Mouse (Mus musculus) macrophage (primary cell): ENCODE measurements around the gene Gm6034. TPM values are rescaled to one million over a fixed set of nuclear protein-coding genes. Genes with fewer than 3 reads are reported as not detected.
"Not testable (repeated sequence)": the region's sequence is repeated elsewhere in the genome, so short reads cannot be mapped to it uniquely, and the experiment has no call there.

Experiments
- H3K27ac ChIP-seq: fragments of 350-480 bp; formaldehyde crosslinking; 2 replicates; pipeline ENCODE4 v1.9.0; 2021
- H3K36me3 ChIP-seq: fragments of 350-480 bp; formaldehyde crosslinking; 2 replicates; pipeline ENCODE4 v1.9.0; 2021; ENCODE audit errors: inconsistent target
- H3K4me3 ChIP-seq: fragments of 350-480 bp; formaldehyde crosslinking; 2 replicates; pipeline ENCODE4 v1.9.0; 2021; ENCODE audit errors: inconsistent target
- H3K79me2 ChIP-seq: fragments of 350-480 bp; formaldehyde crosslinking; 2 replicates; pipeline ENCODE4 v1.9.0; 2021; ENCODE audit errors: inconsistent target
- WGBS: methylation state at CpG from one replicate; pipeline ENCODE4 v1.1.7; 2026; ENCODE audit warnings: inconsistent platforms; ENCODE audit not compliant: missing documents; 5-methylcytosine and 5-hydroxymethylcytosine counted together
- polyA plus RNA-seq: library from polyadenylated mRNA; stranded (reverse); fragments of 250-400 nt; gene quantifications from 3 replicates; pipeline ENCODE4 v1.2.4, GENCODE M21; 2018; ENCODE audit warnings: inconsistent platforms
- total RNA-seq, 78 experiments: library from RNA; depleted of rRNA; stranded (reverse); fragments of 250-400 nt; gene quantifications; 1 replicate in 9 of 78; 2 replicates in 24 of 78; 3 replicates in 43 of 78; 4 replicates in 2 of 78; pipeline ENCODE4 v1.2.4; 2018; ENCODE audit warnings: inconsistent platforms in 56 of 78

Gm6034 gene
- total RNA-seq (2018; cell fraction: chromatin; rRNA removed), result 1 to 10 TPM in 14 of 26 experiments, under 1 TPM in 5, not detected in 7; 0.55 to 7.0 (median 2.0) TPM
- under 1 TPM in 10 of 26 experiments, not detected in 16; 0.08 to 0.33 (median 0.10) TPM for total RNA-seq (2018; cell fraction: cytosol; rRNA removed)
- 1 to 10 TPM in 16 of 26 experiments, under 1 TPM in 6, not detected in 4; 0.40 to 4.7 (median 2.0) TPM for total RNA-seq (2018; cell fraction: nucleus; rRNA removed)
- not detected in 3 replicates for polyA plus RNA-seq

DNA sequence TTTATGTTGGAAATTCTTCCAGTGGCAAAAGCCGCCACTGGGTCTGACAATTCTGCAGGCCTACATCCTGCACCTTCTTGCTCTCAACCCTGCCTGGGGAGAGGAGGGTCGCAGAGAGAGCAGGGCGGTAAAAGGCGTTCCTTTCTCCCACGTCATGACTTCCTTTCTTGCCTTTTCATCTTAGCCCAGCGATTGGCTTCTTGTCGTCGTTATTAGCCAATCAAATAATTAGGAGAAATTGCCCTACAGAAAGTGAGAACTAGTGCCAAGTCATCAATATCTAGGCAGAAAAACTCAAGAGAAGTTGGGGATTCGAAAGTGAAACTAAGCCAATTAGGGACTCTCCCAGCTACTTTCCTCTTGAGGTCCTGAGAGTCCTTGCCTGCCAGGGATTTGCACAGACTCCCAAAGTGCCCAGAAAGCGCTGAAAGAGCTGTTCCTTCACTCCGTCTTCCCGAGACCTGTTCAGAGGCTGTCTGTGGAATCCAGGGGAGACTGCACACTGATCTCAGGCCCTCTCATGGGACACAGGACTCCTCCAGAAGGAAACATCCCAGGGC, at the start of gene Gm6034, which contains the start of gene H2-T22:
Gene Gm6034, plus strand, starts transcription at position 352 of the 560 bp plus-strand sequence.
Gene H2-T22, minus strand, starts transcription at position 138 of the 560 bp plus-strand sequence.
- Histone ChIP-seq H3K27ac (peak within 1 kb of the TSS; percentile 74), H3K79me2 (peaks cover 53% of the 10 kb centered on the region)
- under 1% methylated on average over 12 of the region's 12 CpGs for WGBS

DNA sequence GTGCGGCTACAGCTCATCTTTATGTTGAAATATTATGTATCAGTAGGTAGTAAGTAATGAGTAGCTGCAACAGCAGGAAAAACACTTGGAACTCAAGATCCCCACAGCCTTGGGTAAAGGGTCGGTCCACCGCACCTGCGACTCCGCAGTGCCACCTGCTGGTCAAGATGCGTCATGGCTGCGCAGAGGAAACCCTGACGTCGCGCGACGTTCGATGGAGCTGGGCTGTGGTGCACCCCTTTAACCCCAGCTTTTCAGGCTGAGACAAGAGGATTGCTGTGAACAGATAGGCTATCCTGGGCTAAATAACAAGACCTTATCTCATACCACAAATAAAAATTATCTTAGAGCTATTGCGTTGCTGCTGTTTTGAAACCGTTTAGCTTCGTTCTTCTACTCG, 49.1 kb upstream of the Gm6034 start:
- peaks cover 5% of the 10 kb centered on the region; the same call in 1 of the 2 replicates for H3K36me3 ChIP-seq
- WGBS, result under 1% methylated on average over 15 of the region's 17 CpGs
- H3K4me3 ChIP-seq, result peak overlapping the region; percentile 92
- H3K79me2 ChIP-seq, result peaks cover 42% of the 10 kb centered on the region
- H3K27ac ChIP-seq, result peak overlapping the region; percentile 57; the same call in 1 of the 2 replicates

More for the DNA sequence above, at the start of gene Gm6034, which contains the start of gene H2-T22:
- peak within 1 kb of the TSS; percentile 74 for H3K4me3 ChIP-seq
- H3K36me3 ChIP-seq, result not testable (repeated sequence)

DNA sequence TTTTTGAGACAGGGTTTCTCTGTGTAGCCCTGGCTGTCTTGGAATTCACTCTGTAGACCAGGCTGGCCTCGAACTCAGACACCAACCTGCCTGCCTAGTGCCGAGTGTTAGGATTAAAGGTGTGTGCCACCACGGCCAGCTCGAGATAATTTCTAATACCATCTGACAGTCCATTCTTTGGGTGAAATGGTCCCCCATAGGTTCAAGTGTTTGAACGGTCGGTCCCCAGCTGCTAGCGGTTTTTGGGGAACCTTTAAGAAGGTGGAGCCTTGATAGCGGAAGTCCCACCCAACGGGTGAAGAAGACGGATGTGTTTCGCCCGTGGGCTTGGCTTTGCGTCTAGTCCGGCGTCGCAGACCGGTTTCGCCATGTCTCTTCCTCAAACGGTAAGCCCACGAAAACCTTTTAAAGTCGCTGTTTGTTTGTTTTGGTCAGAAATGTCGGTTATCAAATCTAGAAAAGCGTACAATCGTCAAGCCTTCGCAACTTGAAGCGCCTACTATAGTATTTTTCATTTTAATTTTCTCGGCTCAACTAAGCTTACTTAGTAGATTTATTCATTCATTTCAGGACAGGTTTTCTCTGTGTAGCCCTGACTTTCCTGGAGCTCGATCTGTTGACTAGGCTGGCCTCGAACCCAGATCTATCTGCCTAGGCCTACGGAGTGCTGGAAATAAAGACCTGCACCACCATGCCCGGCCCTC, 48.4 kb upstream of the Gm6034 start:
- H3K36me3 ChIP-seq, result no peaks in the 10 kb centered on the region
- H3K27ac ChIP-seq, result peak overlapping the region; percentile 57
- H3K4me3 ChIP-seq, result peak overlapping the region; percentile 92
- H3K79me2 ChIP-seq, result peaks cover 48% of the 10 kb centered on the region
- WGBS, result under 1% methylated on average over 31 of the region's 31 CpGs

GRCm38 (mm10) chr17:35994879-35995240, 47.9 kb upstream of the Gm6034 start:
- peak overlapping the region; percentile 57 for H3K27ac ChIP-seq
- WGBS, result 0% methylated on average over 14 of the region's 14 CpGs
- H3K79me2 ChIP-seq, result peaks cover 54% of the 10 kb centered on the region
- no peaks in the 10 kb centered on the region for H3K36me3 ChIP-seq
- peak overlapping the region; percentile 92 for H3K4me3 ChIP-seq

- Histone ChIP-seq H3K27ac (peak overlapping the region; percentile 54; the same call in 1 of the 2 replicates), H3K79me2 (peaks cover 74% of the 10 kb centered on the region), H3K4me3 (no peak overlapping the region), H3K36me3 (no peaks in the 10 kb centered on the region)
- 2% methylated on average over 11 of the region's 11 CpGs for WGBS
Measured at GRCm38 (mm10) chr17:35996949-35997348, 45.8 kb upstream of the Gm6034 start.

DNA sequence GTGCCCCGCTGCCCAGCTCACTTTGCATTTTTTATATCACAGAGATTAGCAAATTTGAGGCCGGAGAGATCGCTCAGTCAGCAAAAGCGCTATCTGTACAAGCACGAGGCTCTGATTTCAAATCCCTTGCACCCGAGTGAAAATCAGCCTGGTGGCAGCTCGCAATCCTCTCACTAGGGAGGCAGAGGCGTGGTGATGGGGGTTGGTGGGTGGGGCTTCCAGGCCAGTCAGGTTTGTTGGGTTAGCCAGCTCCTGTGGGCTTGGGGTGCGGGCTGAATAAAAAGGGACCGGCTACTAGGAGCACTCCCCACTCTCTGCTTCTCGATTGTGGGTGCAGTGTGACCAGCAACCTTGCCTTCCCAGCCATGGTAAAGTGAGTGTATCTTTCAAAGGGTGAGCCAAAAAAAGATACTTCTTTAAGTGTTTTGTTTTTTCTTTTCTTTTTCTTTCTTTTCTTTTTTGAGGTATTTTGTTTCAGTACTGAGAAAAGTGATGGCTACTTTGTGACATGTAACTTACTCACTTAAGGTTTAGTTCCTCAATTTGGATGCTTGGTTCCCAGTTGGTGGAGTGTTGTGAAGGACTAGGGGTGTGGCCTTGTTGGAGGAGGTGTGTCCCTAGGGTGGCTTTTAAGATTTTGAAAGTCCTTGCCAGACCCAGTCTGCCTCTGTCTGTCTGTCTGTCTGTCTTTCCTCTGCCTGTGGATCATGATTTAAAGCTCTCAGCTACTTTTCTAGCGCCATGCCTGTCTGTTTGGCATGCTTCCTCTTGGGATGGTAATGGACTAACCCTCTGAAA, 44.8 kb upstream of the Gm6034 start:
- peak overlapping the region; percentile 54 for H3K27ac ChIP-seq
- no peaks in the 10 kb centered on the region for H3K36me3 ChIP-seq
- WGBS, result 35% methylated on average over 12 of the region's 12 CpGs
- H3K79me2 ChIP-seq, result peaks cover 84% of the 10 kb centered on the region
- peak overlapping the region; percentile 22; the same call in 1 of the 2 replicates for H3K4me3 ChIP-seq

- Histone ChIP-seq H3K4me3 (peak overlapping the region; percentile 22; the same call in 1 of the 2 replicates), H3K36me3 (no peaks in the 10 kb centered on the region; the same call in 1 of the 2 replicates), H3K79me2 (peaks cover 92% of the 10 kb centered on the region), H3K27ac (peak overlapping the region; percentile 54)
- WGBS, result 0% methylated on average over 3 of the region's 6 CpGs
Measured at GRCm38 (mm10) chr17:35998545-35999305, 44.0 kb upstream of the Gm6034 start.

DNA sequence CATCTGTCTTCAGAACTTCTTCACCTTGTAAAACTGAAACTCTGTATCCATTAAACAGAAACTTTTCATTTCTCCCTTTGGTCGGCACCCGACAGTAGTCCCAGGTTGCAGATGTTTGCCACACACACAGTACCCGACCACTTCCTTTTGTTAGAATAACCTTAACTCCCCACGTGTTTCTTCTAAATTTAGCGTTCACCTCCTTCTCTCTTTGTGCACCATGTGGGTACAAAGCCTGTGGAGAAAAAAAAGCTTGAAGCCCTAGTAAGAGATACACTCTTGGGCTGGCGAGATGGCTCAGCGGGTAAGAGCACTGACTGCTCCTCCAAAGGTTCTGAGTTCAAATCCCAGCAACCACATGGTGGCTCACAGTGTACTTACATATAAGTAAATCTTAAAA, 43.4 kb upstream of the Gm6034 start:
- peak overlapping the region; percentile 22; the same call in 1 of the 2 replicates for H3K4me3 ChIP-seq
- H3K27ac ChIP-seq, result no peak overlapping the region
- 5% methylated on average over 7 of the region's 7 CpGs for WGBS
- peaks cover 98% of the 10 kb centered on the region for H3K79me2 ChIP-seq
- peaks cover 5% of the 10 kb centered on the region; the same call in 1 of the 2 replicates for H3K36me3 ChIP-seq

DNA sequence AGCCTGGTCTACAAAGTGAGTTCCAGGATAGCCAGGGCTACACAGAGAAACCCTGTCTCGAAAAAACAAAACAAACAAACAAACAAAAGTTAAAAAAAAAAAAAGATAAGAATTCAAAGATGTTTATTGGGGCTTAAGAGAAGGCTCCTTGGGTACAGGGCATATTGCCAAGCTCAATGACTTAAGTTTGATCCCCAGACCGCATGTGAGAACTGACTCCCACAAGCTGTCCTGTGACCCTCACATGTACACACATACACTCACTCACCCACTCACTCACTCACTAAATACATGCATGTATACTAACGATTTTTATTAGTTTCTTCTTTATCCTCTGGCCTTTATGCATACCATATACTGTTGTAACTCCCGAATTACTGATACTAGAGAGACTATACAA, 42.4 kb upstream of the Gm6034 start:
- peaks cover 9% of the 10 kb centered on the region; the same call in 1 of the 2 replicates for H3K36me3 ChIP-seq
- WGBS, result 36% methylated on average over 4 of the region's 4 CpGs
- H3K4me3 ChIP-seq, result no peak overlapping the region
- peaks cover 98% of the 10 kb centered on the region for H3K79me2 ChIP-seq
- no peak overlapping the region for H3K27ac ChIP-seq

DNA sequence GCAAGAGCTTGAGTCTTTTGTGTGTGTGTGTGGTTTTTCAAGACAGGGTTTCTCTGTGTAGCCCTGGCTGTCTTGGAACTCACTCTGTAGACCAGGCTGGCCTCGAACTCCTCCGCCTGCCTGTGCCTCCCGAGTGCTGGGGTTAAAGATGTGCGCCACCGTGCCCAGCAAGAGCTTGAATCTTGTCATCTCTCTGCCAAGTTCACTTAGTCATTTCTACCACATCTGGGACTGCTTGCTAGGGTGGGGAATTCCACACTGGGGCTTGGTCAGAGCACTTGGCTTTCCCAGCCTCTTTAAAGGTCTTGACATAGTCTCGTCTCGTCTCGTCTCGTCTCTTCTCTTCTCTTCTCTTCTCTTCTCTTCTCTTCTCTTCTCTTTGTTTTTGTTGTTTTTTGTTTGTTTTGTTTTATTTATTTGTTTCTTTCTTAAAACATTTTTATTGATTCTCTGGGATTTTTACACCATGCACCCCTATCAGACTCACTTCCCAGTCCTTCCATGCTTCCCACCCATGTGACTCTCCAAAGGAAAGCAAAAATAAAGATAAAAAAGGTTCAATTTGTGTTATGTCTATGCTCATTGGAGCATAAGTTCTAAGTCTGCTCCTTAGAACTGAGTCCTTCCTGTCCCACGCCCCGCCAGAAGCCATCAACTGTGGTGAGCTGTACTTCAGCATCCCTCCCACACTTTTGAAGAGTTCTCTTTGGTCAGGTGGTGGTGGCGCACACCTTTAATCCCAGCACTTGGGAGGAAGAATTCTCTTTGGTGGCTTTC, 41.5 kb upstream of the Gm6034 start:
- peaks cover 19% of the 10 kb centered on the region; the same call in 1 of the 2 replicates for H3K36me3 ChIP-seq
- no peak overlapping the region for H3K4me3 ChIP-seq
- 83% methylated on average over 11 of the region's 12 CpGs for WGBS
- H3K27ac ChIP-seq, result no peak overlapping the region
- H3K79me2 ChIP-seq, result peaks cover 98% of the 10 kb centered on the region

GRCm38 (mm10) chr17:36001966-36002365, 40.8 kb upstream of the Gm6034 start:
- Histone ChIP-seq H3K27ac (no peak overlapping the region), H3K36me3 (peaks cover 19% of the 10 kb centered on the region; the same call in 1 of the 2 replicates), H3K79me2 (peaks cover 98% of the 10 kb centered on the region), H3K4me3 (no peak overlapping the region)
- 64% methylated on average over 6 of the region's 6 CpGs for WGBS

DNA sequence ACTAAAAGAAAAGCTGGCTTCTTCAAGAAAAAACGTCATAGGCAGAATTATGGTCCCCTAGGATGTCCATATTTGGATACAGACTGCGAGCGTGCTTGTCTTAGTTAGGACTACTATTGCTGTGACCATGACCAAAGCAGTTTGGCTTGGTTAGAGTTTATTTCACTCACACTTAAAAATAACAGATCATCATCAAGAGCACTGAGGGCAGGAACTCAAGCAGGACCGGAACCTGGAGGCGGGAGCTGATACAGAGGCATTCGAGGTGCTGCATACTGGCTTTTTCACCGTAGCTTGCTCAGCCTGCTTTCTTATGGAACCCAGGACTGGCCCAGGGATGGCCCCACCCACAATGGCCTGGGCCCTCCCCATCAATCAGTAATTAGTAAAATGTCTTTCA, 39.4 kb upstream of the Gm6034 start:
- peaks cover 86% of the 10 kb centered on the region for H3K79me2 ChIP-seq
- WGBS, result 90% methylated on average over 7 of the region's 7 CpGs
- peaks cover 19% of the 10 kb centered on the region; the same call in 1 of the 2 replicates for H3K36me3 ChIP-seq
- H3K4me3 ChIP-seq, result no peak overlapping the region
- no peak overlapping the region for H3K27ac ChIP-seq

DNA sequence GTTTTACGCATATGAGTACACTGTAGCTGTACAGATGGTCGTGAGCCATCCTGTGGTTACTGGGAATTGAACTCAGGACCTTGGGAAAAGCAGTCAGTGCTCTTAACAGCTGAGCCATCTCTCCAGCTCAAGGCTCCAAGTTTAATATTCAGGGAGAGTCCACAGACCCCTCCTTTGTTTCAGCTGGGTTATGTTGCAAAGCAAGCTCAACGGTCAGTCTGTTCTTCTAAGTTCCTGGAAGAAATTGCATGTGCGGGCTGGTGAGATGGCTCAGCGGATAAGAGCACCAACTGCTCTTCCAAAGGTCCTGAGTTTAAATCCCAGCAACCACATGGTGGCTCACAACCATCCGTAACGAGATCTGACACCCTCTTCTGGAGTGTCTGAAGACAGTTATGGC, 38.4 kb upstream of the Gm6034 start:
- not testable (repeated sequence) for H3K4me3 ChIP-seq

More for the DNA sequence above, 38.4 kb upstream of the Gm6034 start:
- Histone ChIP-seq H3K36me3 (peaks cover 19% of the 10 kb centered on the region; the same call in 1 of the 2 replicates), H3K79me2 (peaks cover 75% of the 10 kb centered on the region)
- not testable (repeated sequence) for H3K27ac ChIP-seq
- 70% methylated on average over 6 of the region's 7 CpGs for WGBS
